Comparison of ENCODE assay signal across 8 mouse cellular contexts in genomic region chr4:155668689-155669597, GRCm38 (mm10). TPM values are rescaled to one million over a fixed set of nuclear protein-coding genes. Genes with fewer than 3 reads are reported as not detected.
DNase-seq lines count a peak whose midpoint lies in the region; ATAC-seq and TF ChIP-seq lines count a peak whose summit lies in the region.

Gene Mib2 (minus strand): TSS chr4:155669198.

- ATAC-seq in erythroid progenitor cell, adult 5-6 weeks (replicated peaks; ENCODE audit: low FRiP score, poor library complexity, severe bottlenecking): peak; percentile 99
- ATAC-seq in heart, embryonic 12.5 days (ENCODE audit: insufficient number of reproducible peaks, low FRiP score): peak; percentile 99
- peak; percentile 97 for ATAC-seq in kidney, postnatal 0 days (replicated peaks; ENCODE audit: low FRiP score, low read depth)
- peak; percentile 99 for ATAC-seq in liver, embryonic 11.5 days (replicated peaks; ENCODE audit: low FRiP score)
- peak; percentile 98 for ATAC-seq in stomach, embryonic 14.5 days (ENCODE audit: insufficient number of reproducible peaks, insufficient read depth, low FRiP score, low read depth)

- under 1% methylated on average over 73 of the region's 73 CpGs for whole genome bisulfite sequencing in heart, embryonic 12.5 days
- under 1% methylated on average over 70 of the region's 73 CpGs for WGBS in kidney, postnatal 0 days
- WGBS in liver, embryonic 11.5 days: under 1% methylated on average over 73 of the region's 73 CpGs
- under 1% methylated on average over 73 of the region's 73 CpGs for WGBS in stomach, embryonic 14.5 days

- peak within 1 kb of the TSS; percentile 83 for H3K9ac ChIP-seq in heart, embryonic 12.5 days
- H3K9ac ChIP-seq in kidney, postnatal 0 days (ENCODE audit: low read depth, low read length): peak within 1 kb of the TSS; percentile 87
- peak within 1 kb of the TSS; percentile 76 for H3K9ac ChIP-seq in liver, embryonic 11.5 days (ENCODE audit: low read depth, low read length)
- H3K9ac ChIP-seq in stomach, embryonic 14.5 days (replicated peaks; ENCODE audit: low read depth, low read length): peak within 1 kb of the TSS; percentile 78

- DNase-seq in CD4-positive helper T cell, adult 2 months (ENCODE audit: low read depth, low spot score): peak; percentile 97
- DNase-seq in brain, embryonic 18.5 days (ENCODE audit: low read depth, low spot score): peak; percentile 94
- peak; percentile 99 for DNase-seq in kidney, postnatal 0 days (ENCODE audit: low spot score)
- DNase-seq in liver, embryonic 11.5 days (ENCODE audit: low spot score): peak; percentile 97
- DNase-seq in naive thymus-derived CD4-positive, alpha-beta T cell, adult 2 months (ENCODE audit: low read depth): peak; percentile 99

- peak within 1 kb of the TSS; percentile 19 for H3K27ac ChIP-seq in heart, embryonic 12.5 days (ENCODE audit: poor library complexity, severe bottlenecking)
- H3K27ac ChIP-seq in kidney, postnatal 0 days: peak within 1 kb of the TSS; percentile 77
- H3K27ac ChIP-seq in liver, embryonic 11.5 days (ENCODE audit: low read depth, low read length): peak within 1 kb of the TSS; percentile 52
- H3K27ac ChIP-seq in stomach, embryonic 14.5 days (ENCODE audit: low read length): peak within 1 kb of the TSS; percentile 64; the same call in 1 of the 2 replicates

- H3K4me3 ChIP-seq in heart, embryonic 12.5 days: peak within 1 kb of the TSS; percentile 82
- H3K4me3 ChIP-seq in kidney, postnatal 0 days (replicated peaks; ENCODE audit: low read depth, low read length): peak within 1 kb of the TSS; percentile 95
- peak within 1 kb of the TSS; percentile 89 for H3K4me3 ChIP-seq in liver, embryonic 11.5 days (ENCODE audit: low read depth, low read length)
- H3K4me3 ChIP-seq in stomach, embryonic 14.5 days (ENCODE audit: low read depth, low read length): peak within 1 kb of the TSS; percentile 82

- H3K27me3 ChIP-seq in heart, embryonic 12.5 days (replicated peaks): no peaks in the 10 kb centered on the region
- H3K27me3 ChIP-seq in kidney, postnatal 0 days (ENCODE audit: insufficient read depth, low read length): no peaks in the 10 kb centered on the region
- no peaks in the 10 kb centered on the region for H3K27me3 ChIP-seq in liver, embryonic 11.5 days (replicated peaks; ENCODE audit: control insufficient read depth, insufficient read depth, low read length)
- no peaks in the 10 kb centered on the region for H3K27me3 ChIP-seq in stomach, embryonic 14.5 days (ENCODE audit: control insufficient read depth, insufficient read depth, low read length)

- H3K4me1 ChIP-seq in heart, embryonic 12.5 days (replicated peaks): peaks cover 7% of the 10 kb centered on the region
- H3K4me1 ChIP-seq in kidney, postnatal 0 days (replicated peaks; ENCODE audit: insufficient read depth, low read length): peaks cover 5% of the 10 kb centered on the region
- peaks cover 6% of the 10 kb centered on the region for H3K4me1 ChIP-seq in liver, embryonic 11.5 days (replicated peaks; ENCODE audit: control insufficient read depth, insufficient read depth, low read length)
- peaks cover 6% of the 10 kb centered on the region; the same call in 1 of the 2 replicates for H3K4me1 ChIP-seq in stomach, embryonic 14.5 days (ENCODE audit: control insufficient read depth, insufficient read depth, low read length)

- 0 out of 2 replicates have a peak, but pooled peaks cover 7% of the 10 kb centered on the region for H3K36me3 ChIP-seq in heart, embryonic 12.5 days
- 0 out of 2 replicates have a peak, but pooled peaks cover 3% of the 10 kb centered on the region for H3K36me3 ChIP-seq in kidney, postnatal 0 days (ENCODE audit: insufficient read depth, low read length)
- no peaks in the 10 kb centered on the region for H3K36me3 ChIP-seq in liver, embryonic 11.5 days (ENCODE audit: control insufficient read depth, insufficient read depth, low read length)
- no peaks in the 10 kb centered on the region for H3K36me3 ChIP-seq in stomach, embryonic 14.5 days (ENCODE audit: control insufficient read depth, insufficient read depth, low read length)

- no peaks in the 10 kb centered on the region for H3K9me3 ChIP-seq in heart, embryonic 12.5 days (replicated peaks)
- no peaks in the 10 kb centered on the region for H3K9me3 ChIP-seq in kidney, postnatal 0 days (replicated peaks; ENCODE audit: low read length)
- H3K9me3 ChIP-seq in liver, embryonic 11.5 days (ENCODE audit: control insufficient read depth, low read length): no peaks in the 10 kb centered on the region
- H3K9me3 ChIP-seq in stomach, embryonic 14.5 days (ENCODE audit: control insufficient read depth, low read depth, low read length): no peaks in the 10 kb centered on the region

- TF ChIP-seq CTCF in kidney, postnatal 0 days (IDR thresholded peaks at IDR 0.05; ENCODE audit: low read depth): no peak; the same call in 1 of the 2 replicates

- peak within 1 kb of the TSS; percentile 84 for H3K4me2 ChIP-seq in heart, embryonic 12.5 days
- peak within 1 kb of the TSS; percentile 82 for H3K4me2 ChIP-seq in kidney, postnatal 0 days (ENCODE audit: low read length)
- H3K4me2 ChIP-seq in liver, embryonic 11.5 days: peak within 1 kb of the TSS; percentile 72
- H3K4me2 ChIP-seq in stomach, embryonic 14.5 days (replicated peaks; ENCODE audit: low read depth, low read length): peak within 1 kb of the TSS; percentile 92

RNA-seq across cellular contexts. Expression of gene Mib2, which starts in this region (rescaled TPM):
- total RNA-seq in erythroid progenitor cell, adult 5-6 weeks (2015; ENCODE audit: low replicate concordance): 0.84 and 2.9 TPM in 2 replicates
- 3.2 and 6.6 TPM in 2 replicates for total RNA-seq in erythroid progenitor cell, adult 5-6 weeks (2017; ENCODE audit: low replicate concordance)
- 21.7 and 22.4 TPM in 2 replicates for polyA plus RNA-seq in heart, embryonic 12.5 days (2016; fragmentation: Nextera tagmentation; extraction: Ambion mirVana)
- polyA plus RNA-seq in kidney, postnatal 0 days (2015; fragmentation: Nextera tagmentation; extraction: Ambion mirVana): 19.6 and 21.0 TPM in 2 replicates
- polyA plus RNA-seq in liver, embryonic 11.5 days (2014; fragmentation: Nextera tagmentation; extraction: Ambion mirVana): 10.4 and 12.2 TPM in 2 replicates
- polyA plus RNA-seq in stomach, embryonic 14.5 days (2014; fragmentation: Nextera tagmentation; extraction: Ambion mirVana): 18.9 and 21.9 TPM in 2 replicates

Comparison
In these comparisons a context has a peak if more than half of its experiments do, and no peak if none do; other contexts are left out.
1. Peak in every context shown above with its lines: DNase-seq, ATAC-seq, H3K4me3 ChIP-seq and H3K27ac ChIP-seq.
2. H3K27ac ChIP-seq: peak in every context shown above with its lines; median percentile 77 in kidney, postnatal 0 days; 64 in stomach, embryonic 14.5 days; 52 in liver, embryonic 11.5 days; 19 in heart, embryonic 12.5 days.